Mouse (Mus musculus) limb, embryonic 13.5 days (tissue): ENCODE measurements at regions not wholly inside any gene's neighbourhood (a gene's known extent, or its start where the extent isn't known, plus 50 kb on each side); places are given as distances from the start of the nearest gene placed in this dataset.
"Not testable (repeated sequence)": the region's sequence is repeated elsewhere in the genome, so short reads cannot be mapped to it uniquely, and the experiment has no call there.

Experiments
- ATAC-seq: fragments of 200-750 bp; cut with Nextera tagmentation; 2 replicates; pipeline ENCODE4 v1.8.0; 2017; ENCODE audit warnings: low read depth, moderate number of reproducible peaks, moderate TSS enrichment; ENCODE audit not compliant: low FRiP score
- H3K27ac ChIP-seq: fragments of 300-500 bp; sonication (generic); 2 replicates; pipeline ENCODE4 v1.5.1; 2015; ENCODE audit warnings: inconsistent platforms, mild to moderate bottlenecking, moderate library complexity
- H3K27me3 ChIP-seq: fragments of 300-500 bp; sonication (generic); 2 replicates; pipeline ENCODE4 v1.6.1; 2015; ENCODE audit warnings: mild to moderate bottlenecking, inconsistent platforms
- H3K36me3 ChIP-seq: fragments of 300-500 bp; sonication (generic); 2 replicates; pipeline ENCODE4 v1.6.1; 2015; ENCODE audit warnings: inconsistent platforms, mild to moderate bottlenecking, moderate library complexity
- H3K4me1 ChIP-seq: fragments of 300-500 bp; sonication (generic); 2 replicates; pipeline ENCODE4 v1.6.1; 2015; ENCODE audit warnings: inconsistent platforms
- H3K4me2 ChIP-seq: fragments of 300-500 bp; sonication (generic); replicated peaks from 2 replicates; pipeline ENCODE4 v1.6.1; 2015; ENCODE audit warnings: inconsistent platforms, mild to moderate bottlenecking, moderate library complexity
- H3K4me3 ChIP-seq: fragments of 300-500 bp; sonication (generic); 2 replicates; pipeline ENCODE4 v1.5.1; 2015; ENCODE audit warnings: moderate library complexity, mild to moderate bottlenecking, inconsistent platforms
- H3K9ac ChIP-seq: fragments of 300-500 bp; sonication (generic); 2 replicates; pipeline ENCODE4 v1.6.1; 2015; ENCODE audit warnings: mild to moderate bottlenecking, inconsistent platforms
- H3K9me3 ChIP-seq: fragments of 300-500 bp; sonication (generic); 2 replicates; pipeline ENCODE4 v1.6.1; 2016; ENCODE audit warnings: inconsistent platforms
- WGBS: fragments of 180-500 bp; shearing (Covaris S2); methylation state at CpG from one replicate; pipeline ENCODE4 v1.1.7; 2015; 5-methylcytosine and 5-hydroxymethylcytosine counted together

GRCm38 (mm10) chr11:40159161-40159560 is 535.8 kb downstream of the Mat2b start:
- H3K27me3 ChIP-seq, H3K36me3 ChIP-seq, H3K4me1 ChIP-seq, H3K27ac ChIP-seq, ATAC-seq, H3K4me3 ChIP-seq, H3K9me3 ChIP-seq, H3K4me2 ChIP-seq, H3K9ac ChIP-seq: not testable (repeated sequence)
- WGBS, result 93% methylated on average over 1 of the region's 1 CpGs

GRCm38 (mm10) chr11:40149312-40149711 is 545.7 kb downstream of the Mat2b start:
- H3K4me1 ChIP-seq, result no peaks in the 10 kb centered on the region
- no peaks in the 10 kb centered on the region for H3K27me3 ChIP-seq
- H3K27ac ChIP-seq, result no peak overlapping the region
- no peak overlapping the region for H3K4me3 ChIP-seq
- no peaks in the 10 kb centered on the region for H3K36me3 ChIP-seq
- no peaks in the 10 kb centered on the region for H3K9me3 ChIP-seq
- no peak for ATAC-seq
- 0 out of 2 replicates have a peak overlapping the region, but pooled peaks have one; percentile 2 for H3K4me2 ChIP-seq
- 11% methylated on average over 4 of the region's 4 CpGs for whole genome bisulfite sequencing
- no peak overlapping the region for H3K9ac ChIP-seq

DNA sequence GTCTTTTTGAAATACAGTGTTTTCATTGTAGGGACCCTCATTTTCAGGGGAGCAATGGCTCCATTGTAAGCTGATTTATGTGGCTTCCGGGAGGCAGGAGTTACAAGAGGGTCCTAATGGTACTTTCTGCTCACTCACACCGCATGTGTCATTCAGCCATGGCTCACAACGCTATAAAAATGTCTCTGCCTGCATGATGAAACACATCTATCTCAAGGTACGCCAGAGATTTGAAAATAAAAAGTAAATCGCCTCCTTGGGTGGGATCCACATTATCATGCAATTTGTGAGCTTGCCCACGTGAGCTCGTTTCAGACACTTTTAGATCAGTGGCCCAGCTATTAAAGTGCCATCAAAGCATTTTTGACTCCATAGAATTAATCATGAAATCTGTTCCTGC is 557.2 kb downstream of the Mat2b start:
- no peaks in the 10 kb centered on the region for H3K4me1 ChIP-seq
- no peak for ATAC-seq
- H3K27ac ChIP-seq, result no peak overlapping the region
- WGBS, result 44% methylated on average over 7 of the region's 7 CpGs
- H3K9ac ChIP-seq, result no peak overlapping the region
- no peaks in the 10 kb centered on the region for H3K27me3 ChIP-seq
- no peaks in the 10 kb centered on the region for H3K36me3 ChIP-seq
- H3K4me3 ChIP-seq, result no peak overlapping the region
- H3K4me2 ChIP-seq, result no peak overlapping the region
- H3K9me3 ChIP-seq, result no peaks in the 10 kb centered on the region

- H3K4me3 ChIP-seq, result no peak overlapping the region
- 83% methylated on average over 1 of the region's 1 CpGs for WGBS
- H3K4me2 ChIP-seq, result no peak overlapping the region
- H3K9me3 ChIP-seq, result no peaks in the 10 kb centered on the region
- no peaks in the 10 kb centered on the region for H3K4me1 ChIP-seq
- no peak overlapping the region for H3K9ac ChIP-seq
- H3K27ac ChIP-seq, result no peak overlapping the region
- no peak for ATAC-seq
- H3K36me3 ChIP-seq, result no peaks in the 10 kb centered on the region
- H3K27me3 ChIP-seq, result no peaks in the 10 kb centered on the region
Observed at GRCm38 (mm10) chr11:40102613-40103012, 592.4 kb downstream of the Mat2b start.

DNA sequence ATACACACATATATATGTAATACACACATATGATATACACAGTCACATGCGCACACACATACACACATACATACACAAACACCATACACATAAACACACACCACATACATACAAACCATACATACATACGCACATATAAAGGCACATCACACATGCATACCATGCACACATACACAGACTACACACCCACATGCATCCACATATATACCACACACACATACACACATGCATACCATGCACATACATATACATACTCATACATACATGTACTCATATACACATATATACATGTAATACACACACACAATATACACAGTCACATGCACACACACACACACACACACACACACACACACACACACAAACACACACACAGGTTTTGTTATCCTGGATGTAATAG is 620.7 kb downstream of the Mat2b start:
- WGBS, result 93% methylated on average over 2 of the region's 2 CpGs
- Histone ChIP-seq H3K4me3 (no peak overlapping the region), H3K36me3 (no peaks in the 10 kb centered on the region), H3K4me1 (no peaks in the 10 kb centered on the region), H3K9ac (no peak overlapping the region), H3K9me3 (no peaks in the 10 kb centered on the region), H3K27me3 (no peaks in the 10 kb centered on the region), H3K27ac (no peak overlapping the region), H3K4me2 (no peak overlapping the region)
- no peak for ATAC-seq

- H3K27ac ChIP-seq, result no peak overlapping the region
- H3K4me3 ChIP-seq, result no peak overlapping the region
- 48% methylated on average over 1 of the region's 1 CpGs for WGBS
- H3K27me3 ChIP-seq, result no peaks in the 10 kb centered on the region
- no peak overlapping the region for H3K4me2 ChIP-seq
- H3K36me3 ChIP-seq, result no peaks in the 10 kb centered on the region
- ATAC-seq, result no peak
- H3K9ac ChIP-seq, result no peak overlapping the region
- H3K4me1 ChIP-seq, result no peaks in the 10 kb centered on the region
- H3K9me3 ChIP-seq, result no peaks in the 10 kb centered on the region
Observed at GRCm38 (mm10) chr11:40050503-40050902, 644.5 kb downstream of the Mat2b start.

DNA sequence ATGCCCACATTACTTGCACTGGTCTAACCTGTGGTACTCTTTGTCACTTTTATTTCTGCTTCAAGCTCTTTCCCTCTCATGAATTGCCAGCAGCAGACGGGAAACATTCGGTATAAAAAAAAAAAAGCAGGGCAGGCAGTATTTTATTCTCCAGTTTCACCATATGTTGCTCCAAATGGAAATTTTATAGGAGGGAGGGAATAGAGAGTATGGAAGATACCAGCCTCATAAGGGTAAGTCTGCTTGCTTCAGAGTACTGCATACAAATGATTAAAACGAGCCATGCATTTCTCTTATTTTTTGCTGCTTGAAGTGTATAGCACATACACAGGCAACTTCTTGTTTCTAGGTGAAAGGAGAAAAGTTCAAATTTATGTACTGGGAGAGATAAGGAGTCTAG is 667.5 kb downstream of the Mat2b start:
- no peak overlapping the region for H3K9ac ChIP-seq
- no peak for ATAC-seq
- H3K36me3 ChIP-seq, result no peaks in the 10 kb centered on the region
- H3K4me2 ChIP-seq, result no peak overlapping the region
- H3K4me3 ChIP-seq, result no peak overlapping the region
- H3K27me3 ChIP-seq, result no peaks in the 10 kb centered on the region
- no peak overlapping the region for H3K27ac ChIP-seq
- H3K4me1 ChIP-seq, result no peaks in the 10 kb centered on the region
- WGBS, result 45% methylated on average over 3 of the region's 3 CpGs
- H3K9me3 ChIP-seq, result no peaks in the 10 kb centered on the region

GRCm38 (mm10) chr11:39999483-39999882 is 695.5 kb downstream of the Mat2b start:
- Histone ChIP-seq H3K4me1 (no peaks in the 10 kb centered on the region), H3K9me3 (no peaks in the 10 kb centered on the region), H3K36me3 (no peaks in the 10 kb centered on the region), H3K27ac (no peak overlapping the region), H3K9ac (no peak overlapping the region), H3K4me3 (no peak overlapping the region), H3K27me3 (no peaks in the 10 kb centered on the region), H3K4me2 (no peak overlapping the region)
- no peak for ATAC-seq
- WGBS, result 77% methylated on average over 2 of the region's 2 CpGs

DNA sequence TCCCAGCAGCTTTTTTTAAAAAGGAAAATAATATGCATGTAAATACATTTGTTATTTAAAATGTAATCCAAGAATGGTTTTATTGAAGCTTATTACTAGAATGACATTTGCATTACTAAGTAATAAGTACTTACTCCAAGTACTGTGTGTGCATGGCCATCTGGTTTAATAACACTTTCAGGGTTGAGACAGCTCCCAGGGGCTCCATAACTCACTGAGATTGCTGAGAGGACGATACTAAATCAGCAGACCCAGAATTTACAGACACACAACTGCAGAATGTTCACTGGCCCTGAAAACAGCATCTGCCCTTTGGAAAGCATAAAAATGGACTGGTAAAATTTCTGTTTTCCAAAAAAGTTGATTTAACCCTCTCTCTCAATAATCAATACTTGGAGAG is 696.4 kb downstream of the Mat2b start:
- Histone ChIP-seq H3K4me2 (no peak overlapping the region), H3K27me3 (no peaks in the 10 kb centered on the region), H3K36me3 (no peaks in the 10 kb centered on the region), H3K4me3 (no peak overlapping the region), H3K27ac (no peak overlapping the region), H3K9ac (no peak overlapping the region), H3K4me1 (no peaks in the 10 kb centered on the region), H3K9me3 (no peaks in the 10 kb centered on the region)
- ATAC-seq, result no peak
- WGBS, result 10% methylated on average over 1 of the region's 1 CpGs

- Histone ChIP-seq H3K27me3 (no peaks in the 10 kb centered on the region), H3K9me3 (no peaks in the 10 kb centered on the region), H3K27ac (no peak overlapping the region), H3K4me3 (no peak overlapping the region), H3K9ac (no peak overlapping the region), H3K4me2 (no peak overlapping the region), H3K4me1 (no peaks in the 10 kb centered on the region), H3K36me3 (no peaks in the 10 kb centered on the region)
- WGBS, result 83% methylated on average over 4 of the region's 4 CpGs
- no peak for ATAC-seq
Observed at GRCm38 (mm10) chr11:39972585-39972984, 722.4 kb downstream of the Mat2b start.

DNA sequence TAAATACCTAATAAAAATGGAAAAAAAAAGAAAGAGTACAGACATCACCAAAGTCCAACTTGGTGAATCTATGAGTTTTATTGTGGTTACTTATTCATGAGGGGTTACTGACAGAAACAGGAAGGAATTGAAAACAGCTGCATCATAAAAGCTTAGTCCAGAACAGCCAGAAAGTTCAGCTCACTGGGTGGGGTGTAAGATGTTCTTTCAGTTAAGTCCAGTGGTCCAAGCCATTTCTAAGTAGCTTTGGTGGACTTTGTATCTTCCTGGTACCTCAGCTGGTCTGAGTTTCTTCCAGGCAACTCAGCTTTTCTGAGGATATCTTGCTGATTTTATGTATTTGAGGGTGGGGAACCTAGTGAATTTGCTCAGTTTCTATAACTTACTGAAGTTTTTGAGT is 731.3 kb downstream of the Mat2b start:
- no peak overlapping the region for H3K27ac ChIP-seq
- no peaks in the 10 kb centered on the region for H3K4me1 ChIP-seq
- H3K36me3 ChIP-seq, result no peaks in the 10 kb centered on the region
- no peak overlapping the region for H3K4me2 ChIP-seq
- H3K27me3 ChIP-seq, result no peaks in the 10 kb centered on the region
- H3K4me3 ChIP-seq, result no peak overlapping the region
- H3K9ac ChIP-seq, result no peak overlapping the region
- no peaks in the 10 kb centered on the region for H3K9me3 ChIP-seq
- ATAC-seq, result no peak

DNA sequence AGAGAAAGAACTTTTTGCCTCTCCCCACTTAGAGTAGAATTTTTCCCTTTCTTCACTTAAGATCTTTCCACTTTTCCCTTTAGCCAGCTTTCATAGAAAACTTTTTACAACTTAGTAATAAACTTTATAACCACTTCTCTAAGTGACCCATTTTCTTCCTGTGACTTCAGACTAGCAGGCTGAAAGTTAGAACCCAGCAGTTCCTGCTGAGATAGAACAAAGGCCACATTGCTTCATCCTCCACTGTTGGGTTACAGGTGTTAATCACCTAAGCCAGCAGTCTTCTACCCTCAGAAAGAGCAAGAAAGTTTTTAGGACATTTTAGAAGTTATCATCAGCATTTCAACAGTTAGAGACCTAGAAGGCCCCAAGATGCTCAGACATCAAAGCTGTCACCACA is 740.6 kb downstream of the Mat2b start:
- Histone ChIP-seq H3K9me3 (no peaks in the 10 kb centered on the region), H3K4me1 (no peaks in the 10 kb centered on the region), H3K4me3 (no peak overlapping the region), H3K27ac (no peak overlapping the region), H3K9ac (no peak overlapping the region), H3K4me2 (no peak overlapping the region), H3K27me3 (no peaks in the 10 kb centered on the region), H3K36me3 (no peaks in the 10 kb centered on the region)
- ATAC-seq, result no peak

- no peak overlapping the region for H3K4me3 ChIP-seq
- H3K4me1 ChIP-seq, result no peaks in the 10 kb centered on the region
- no peaks in the 10 kb centered on the region for H3K9me3 ChIP-seq
- no peak overlapping the region for H3K27ac ChIP-seq
- H3K9ac ChIP-seq, result no peak overlapping the region
- no peaks in the 10 kb centered on the region for H3K27me3 ChIP-seq
- 67% methylated on average over 2 of the region's 2 CpGs for WGBS
- H3K4me2 ChIP-seq, result no peak overlapping the region
- no peak for ATAC-seq
- H3K36me3 ChIP-seq, result no peaks in the 10 kb centered on the region
Observed at GRCm38 (mm10) chr11:39944196-39944595, 750.8 kb downstream of the Mat2b start.

DNA sequence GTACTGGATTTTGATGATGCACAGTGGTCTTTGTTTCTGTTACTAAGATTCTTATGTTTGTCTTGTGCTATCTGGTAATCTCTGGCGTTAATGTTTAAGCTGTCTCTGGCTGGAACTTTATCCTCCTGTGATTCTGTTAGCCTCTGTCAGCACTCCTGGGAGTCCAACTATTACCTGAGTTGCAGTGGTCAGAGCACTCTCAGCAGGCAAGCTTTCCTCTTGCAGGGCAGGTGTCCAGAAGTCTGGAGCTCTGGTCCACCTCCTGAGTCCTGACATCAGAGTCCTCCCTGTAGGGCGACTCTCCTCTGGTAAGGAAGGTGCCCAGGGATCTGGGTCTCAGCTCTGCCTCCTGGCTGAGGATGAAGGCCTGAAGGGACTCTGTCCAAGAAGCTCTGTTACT is 760.8 kb downstream of the Mat2b start:
- Histone ChIP-seq H3K9me3 (no peaks in the 10 kb centered on the region), H3K4me1 (no peaks in the 10 kb centered on the region), H3K27ac (no peak overlapping the region), H3K27me3 (no peaks in the 10 kb centered on the region), H3K4me2 (no peak overlapping the region), H3K4me3 (no peak overlapping the region), H3K9ac (no peak overlapping the region), H3K36me3 (no peaks in the 10 kb centered on the region)
- 83% methylated on average over 2 of the region's 2 CpGs for whole genome bisulfite sequencing
- ATAC-seq, result no peak
